Mouse (Mus musculus): ENCODE data around the gene Fanca.

The Fanca gene

GRCm38 (mm10) chr8:123318467-123318911 is at the start of gene Fanca:
TSS of gene Fanca (minus strand) at chr8:123318576.
- DNase-seq (ENCODE audit: low spot score in 2 of 2): peak; percentile 85 to 89

- DNase-seq (ENCODE audit: low spot score in 2 of 2): peak; percentile 83 to 90
Observed at GRCm38 (mm10) chr8:123361082-123361739, 42.8 kb upstream of the Fanca start.

GRCm38 (mm10) chr8:123353216-123353615 is 34.8 kb upstream of the Fanca start:
- no peak for DNase-seq (ENCODE audit: low spot score in 2 of 2)

GRCm38 (mm10) chr8:123352786-123353185 is 34.4 kb upstream of the Fanca start:
- DNase-seq (ENCODE audit: low spot score in 2 of 2): peak in 1 of 2 experiments; percentile 49

DNA sequence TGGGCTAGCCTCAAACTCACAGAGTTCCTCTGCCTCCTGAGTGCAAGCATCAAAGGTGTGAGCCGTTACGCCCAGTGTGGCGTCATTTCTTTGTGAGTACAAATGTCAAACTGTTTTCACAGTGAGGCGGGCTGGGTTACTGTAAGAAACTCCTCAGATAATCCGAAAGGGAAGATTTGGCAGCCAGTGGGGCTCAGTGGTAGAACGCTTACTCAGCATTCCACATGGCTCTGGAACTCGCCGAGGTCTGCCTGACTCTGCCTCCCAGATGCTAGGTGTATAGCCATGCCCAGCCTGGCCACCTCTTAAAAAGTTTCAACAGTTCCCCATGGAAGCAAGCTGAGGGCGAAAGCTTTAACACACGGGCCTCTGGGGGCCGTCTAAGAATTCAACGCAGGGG is 33.7 kb upstream of the Fanca start:
- no peak for DNase-seq (ENCODE audit: low spot score in 2 of 2)

- no peak for DNase-seq (ENCODE audit: low spot score in 2 of 2)
Observed at GRCm38 (mm10) chr8:123349073-123349472, 30.7 kb upstream of the Fanca start.

- DNase-seq (ENCODE audit: low spot score in 2 of 2): peak in 1 of 2 experiments; percentile 31
Observed at GRCm38 (mm10) chr8:123348237-123348843, 30.0 kb upstream of the Fanca start.

- no peak for DNase-seq (ENCODE audit: low spot score in 2 of 2)
Observed at GRCm38 (mm10) chr8:123347293-123347692, 28.9 kb upstream of the Fanca start.

- DNase-seq (ENCODE audit: low spot score in 2 of 2): no peak
Observed at GRCm38 (mm10) chr8:123345856-123346255, 27.5 kb upstream of the Fanca start.

DNA sequence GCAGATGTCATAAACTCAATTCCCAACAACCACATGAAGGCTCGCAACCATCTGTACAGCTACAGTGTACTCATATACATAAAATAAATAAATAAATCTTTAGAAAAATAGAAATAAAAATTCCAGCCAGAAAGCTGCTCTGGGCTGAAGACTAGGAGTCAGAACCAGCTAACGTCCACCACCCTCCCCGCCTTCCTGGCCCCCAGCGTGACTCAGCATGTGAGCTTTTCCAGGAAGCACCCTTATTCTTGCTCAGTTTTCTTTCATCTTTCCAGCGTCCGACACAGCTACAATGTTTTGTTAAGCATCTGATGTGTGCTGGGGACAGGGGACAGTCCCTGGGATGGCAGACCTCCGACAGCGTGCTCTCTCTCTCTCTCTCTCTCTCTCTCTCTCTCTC is 26.8 kb upstream of the Fanca start:
- no peak for DNase-seq (ENCODE audit: low spot score in 2 of 2)

- no peak for DNase-seq (ENCODE audit: low spot score in 2 of 2)
Observed at GRCm38 (mm10) chr8:123343422-123343821, 25.0 kb upstream of the Fanca start.

DNA sequence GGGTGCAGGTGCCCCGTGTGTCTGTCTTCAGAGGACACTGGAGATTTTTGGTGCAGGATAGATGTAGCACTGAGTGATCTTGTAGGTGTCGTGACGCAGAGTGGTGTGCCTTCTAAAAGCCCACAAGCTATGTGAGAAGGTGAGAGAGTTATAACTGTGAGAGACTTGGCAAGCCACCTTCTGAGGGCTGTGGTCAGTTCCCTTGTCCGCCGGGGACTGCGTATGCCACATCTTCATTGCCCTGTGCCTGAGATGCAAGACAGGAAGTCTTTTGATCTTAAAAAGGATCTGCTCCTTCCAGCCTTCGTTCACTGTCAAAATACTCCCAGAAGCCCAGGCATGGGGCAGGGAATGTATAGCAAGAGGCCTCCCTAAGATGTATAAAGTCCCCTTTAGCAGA is 24.5 kb upstream of the Fanca start:
- DNase-seq (ENCODE audit: low spot score in 2 of 2): no peak

DNA sequence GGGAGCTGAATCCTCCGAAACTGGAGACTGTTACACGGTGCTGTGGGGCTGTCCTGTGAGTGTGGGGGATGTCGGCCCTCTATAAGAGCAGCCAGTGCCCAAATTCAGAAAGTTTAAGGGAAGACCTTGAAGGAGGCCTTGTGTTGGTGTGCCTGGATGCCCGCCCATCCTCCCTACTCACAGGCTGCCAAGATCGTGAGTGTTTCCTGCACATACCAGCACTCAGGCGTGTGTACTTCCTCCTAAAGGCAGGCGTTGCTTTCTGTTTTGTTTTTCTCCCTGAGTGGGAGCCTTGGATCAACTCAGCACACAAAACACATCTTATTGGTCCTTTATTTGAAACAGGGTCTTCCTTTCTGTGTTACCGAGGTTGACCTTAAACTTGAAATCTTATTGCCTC is 23.9 kb upstream of the Fanca start:
- no peak for DNase-seq (ENCODE audit: low spot score in 2 of 2)

DNA sequence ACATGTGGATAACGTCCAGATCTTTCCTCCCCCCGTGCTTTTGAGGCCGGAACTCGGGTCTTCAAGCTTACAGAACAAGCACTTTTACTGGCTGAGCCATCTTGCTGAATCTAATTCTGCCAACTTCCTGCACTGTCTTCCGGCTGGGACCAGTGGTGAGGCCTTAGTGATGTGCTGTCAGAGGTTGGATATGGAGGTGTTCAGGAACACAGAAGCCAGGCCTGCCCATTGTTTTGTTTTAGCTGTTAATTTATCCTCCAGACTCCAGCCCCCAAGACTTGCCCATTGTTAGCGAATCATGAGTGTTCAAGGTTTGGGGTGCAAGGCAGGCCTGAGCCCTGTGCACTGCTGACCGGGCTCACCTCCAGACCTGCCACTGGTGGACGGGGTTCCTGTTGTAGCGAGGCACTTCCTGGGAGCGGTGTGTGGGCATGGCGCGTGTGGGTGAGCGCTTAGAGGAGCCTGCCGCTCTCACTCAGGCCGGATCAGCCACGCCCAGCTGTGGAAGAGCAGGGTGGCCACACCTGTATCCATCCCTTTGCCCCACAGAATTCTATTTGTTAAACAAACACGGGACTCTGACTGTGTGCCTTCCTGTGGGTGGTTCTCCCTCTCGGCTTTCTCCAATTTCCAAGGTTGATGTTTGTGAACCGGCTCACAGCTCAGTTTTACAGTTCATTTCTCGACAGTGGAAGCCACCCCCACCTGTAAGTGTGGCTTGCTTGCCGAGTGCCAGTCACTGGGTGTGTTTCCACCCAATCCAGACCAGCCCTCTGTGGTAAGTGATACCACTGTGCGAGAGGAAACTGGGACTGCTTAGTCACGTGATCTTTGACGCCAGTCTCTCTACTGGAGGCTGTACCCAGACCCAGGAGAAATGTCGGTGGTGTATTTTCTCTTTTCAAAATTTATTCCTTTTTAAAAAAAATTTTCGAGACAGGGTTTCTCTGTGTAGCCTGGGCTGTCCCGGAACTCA is 23.0 kb upstream of the Fanca start:
- DNase-seq (ENCODE audit: low spot score in 2 of 2): no peak

DNA sequence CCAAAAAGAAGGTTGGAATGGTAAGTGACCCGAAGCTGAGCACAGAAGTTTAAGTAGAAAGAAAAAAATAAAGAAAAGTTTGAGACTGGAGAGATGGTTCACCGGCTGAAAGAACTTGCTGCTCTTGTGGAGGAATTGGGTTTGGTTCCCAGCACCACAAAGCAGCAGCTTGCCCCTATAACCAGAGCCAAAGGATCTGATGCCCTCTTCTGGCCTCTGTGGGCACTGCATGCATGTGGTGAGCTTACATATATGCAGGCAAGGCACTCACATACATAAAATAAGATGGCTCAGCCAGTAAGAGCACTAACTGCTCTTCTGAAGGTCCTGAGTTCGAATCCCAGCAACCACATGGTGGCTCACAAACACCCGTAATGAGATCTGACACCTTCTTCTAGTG is 21.7 kb upstream of the Fanca start:
- no peak for DNase-seq (ENCODE audit: low spot score in 2 of 2)

- DNase-seq (ENCODE audit: low spot score in 2 of 2): no peak
Observed at GRCm38 (mm10) chr8:123337475-123337874, 19.1 kb upstream of the Fanca start.

DNA sequence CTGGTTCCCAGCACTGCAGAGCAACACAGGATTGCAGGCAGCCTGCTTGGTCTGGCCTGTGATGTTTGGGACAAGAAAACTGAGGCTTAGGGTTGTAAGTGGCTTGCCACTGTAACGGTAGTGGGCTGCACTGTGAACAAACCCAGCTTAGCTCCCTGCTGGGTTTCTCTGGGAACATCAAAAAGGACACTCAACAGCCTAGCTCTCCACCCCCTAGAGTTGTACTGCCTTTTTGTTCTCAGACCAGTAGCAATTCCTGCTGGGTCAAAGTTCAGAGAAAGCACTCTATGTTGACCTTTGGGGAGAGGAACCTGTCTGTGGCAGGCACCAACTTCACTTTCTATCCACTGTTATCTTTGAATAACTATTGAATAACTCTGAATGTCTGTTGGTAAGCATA is 16.1 kb upstream of the Fanca start:
- DNase-seq (ENCODE audit: low spot score in 2 of 2): no peak

GRCm38 (mm10) chr8:123333864-123334263 is 15.5 kb upstream of the Fanca start:
- peak; percentile 23 to 28 for DNase-seq (ENCODE audit: low spot score in 2 of 2)

DNA sequence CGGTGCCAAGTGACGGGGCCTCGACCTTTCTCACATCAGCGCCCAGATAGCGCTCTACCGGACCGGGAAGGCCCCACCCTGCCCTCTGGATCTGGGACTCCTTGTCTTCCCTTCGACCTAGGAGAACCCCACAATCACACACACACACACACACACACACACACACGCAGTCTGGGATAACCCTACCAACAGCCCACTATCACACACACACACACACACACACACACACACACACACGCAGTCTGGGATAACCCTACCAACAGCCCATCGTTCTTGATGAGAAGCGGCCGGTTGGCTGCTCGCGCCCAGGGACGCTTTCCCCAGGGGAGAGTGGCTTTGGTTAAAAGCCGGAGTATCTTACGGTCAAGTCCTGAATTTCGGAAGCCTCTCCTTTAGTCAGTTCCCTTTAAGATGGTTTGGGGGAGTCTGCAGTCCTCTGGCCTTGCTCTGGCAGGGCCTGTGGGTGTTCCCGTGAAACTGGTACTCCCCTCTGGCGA is 14.8 kb upstream of the Fanca start:
- no peak for DNase-seq (ENCODE audit: low spot score in 2 of 2)

GRCm38 (mm10) chr8:123332262-123333090 is 14.1 kb upstream of the Fanca start, which contains the start of gene Spire2:
TSS of gene Spire2 (plus strand) at chr8:123332713.
- peak; percentile 46 to 52 for DNase-seq (ENCODE audit: low spot score in 2 of 2)

- no peak for DNase-seq (ENCODE audit: low spot score in 2 of 2)
Observed at GRCm38 (mm10) chr8:123331810-123332209, 13.4 kb upstream of the Fanca start.
